Mouse (Mus musculus): ENCODE results near the gene Yipf3. TPM values are rescaled to one million over a fixed set of nuclear protein-coding genes. Genes with fewer than 3 reads are reported as not detected.

Yipf3 gene
- polyA plus RNA-seq (2012; ENCODE audit: insufficient read depth, insufficient read length, missing spikeins), result 121 and 143 TPM in 2 replicates

- TF ChIP-seq POLR2A (IDR thresholded peaks at IDR 0.05; ENCODE audit: borderline replicate concordance, low read depth, low read length) (no peak; the same call in 1 of the 2 replicates), CTCF (IDR thresholded peaks at IDR 0.05; ENCODE audit: low read depth, low read length) (no peak)
- peak within 1 kb of the TSS; percentile 40 for H3K27ac ChIP-seq (ENCODE audit: insufficient read depth, low read depth, low read length)
- H3K4me3 ChIP-seq (ENCODE audit: insufficient read depth, low read length), result peak within 1 kb of the TSS; percentile 73
- peaks cover 9% of the 10 kb centered on the region for H3K4me1 ChIP-seq (ENCODE audit: control insufficient read depth, insufficient read depth, low read length)
These were observed at the start of gene Yipf3, which contains the start of gene Polr1c for GRCm38 (mm10) chr17:46247512-46248188. Gene Yipf3 (plus strand): TSS chr17:46248080. Gene Polr1c (minus strand): TSS chr17:46248054.

GRCm38 (mm10) chr17:46201151-46201550, 46.7 kb upstream of the Yipf3 start:
- Histone ChIP-seq H3K27ac (ENCODE audit: insufficient read depth, low read depth, low read length) (no peak overlapping the region), H3K4me3 (ENCODE audit: insufficient read depth, low read length) (peak overlapping the region; percentile 29), H3K4me1 (ENCODE audit: control insufficient read depth, insufficient read depth, low read length) (peaks cover 12% of the 10 kb centered on the region)
- no peak for TF ChIP-seq POLR2A (IDR thresholded peaks at IDR 0.05; ENCODE audit: borderline replicate concordance, low read depth, low read length)
- no peak for TF ChIP-seq CTCF (IDR thresholded peaks at IDR 0.05; ENCODE audit: low read depth, low read length)

- H3K27ac ChIP-seq (ENCODE audit: insufficient read depth, low read depth, low read length), result peak within 1 kb of the TSS; percentile 67
- peak within 1 kb of the TSS; percentile 98 for H3K4me3 ChIP-seq (ENCODE audit: insufficient read depth, low read length)
- H3K4me1 ChIP-seq (ENCODE audit: control insufficient read depth, insufficient read depth, low read length), result peaks cover 12% of the 10 kb centered on the region
- TF ChIP-seq POLR2A (IDR thresholded peaks at IDR 0.05; ENCODE audit: borderline replicate concordance, low read depth, low read length) (no peak), CTCF (IDR thresholded peaks at IDR 0.05; ENCODE audit: low read depth, low read length) (no peak)
These were observed 45.3 kb upstream of the Yipf3 start, which contains the start of the genes Polh and Xpo5 for GRCm38 (mm10) chr17:46202421-46203071. Gene Polh (minus strand): TSS chr17:46202645. Gene Xpo5 (plus strand): TSS chr17:46202782.

- TF ChIP-seq CTCF (IDR thresholded peaks at IDR 0.05; ENCODE audit: low read depth, low read length) (no peak), POLR2A (IDR thresholded peaks at IDR 0.05; ENCODE audit: borderline replicate concordance, low read depth, low read length) (no peak)
- Histone ChIP-seq H3K27ac (ENCODE audit: insufficient read depth, low read depth, low read length) (peak overlapping the region; percentile 7; the same call in 1 of the 2 replicates), H3K4me3 (ENCODE audit: insufficient read depth, low read length) (peak overlapping the region; percentile 80), H3K4me1 (ENCODE audit: control insufficient read depth, insufficient read depth, low read length) (peaks cover 12% of the 10 kb centered on the region)
These were observed 44.8 kb upstream of the Yipf3 start for GRCm38 (mm10) chr17:46203078-46203477.

- Histone ChIP-seq H3K27ac (ENCODE audit: insufficient read depth, low read depth, low read length) (no peak overlapping the region), H3K4me1 (ENCODE audit: control insufficient read depth, insufficient read depth, low read length) (peaks cover 7% of the 10 kb centered on the region), H3K4me3 (ENCODE audit: insufficient read depth, low read length) (no peak overlapping the region)
- no peak for TF ChIP-seq POLR2A (IDR thresholded peaks at IDR 0.05; ENCODE audit: borderline replicate concordance, low read depth, low read length)
- no peak for TF ChIP-seq CTCF (IDR thresholded peaks at IDR 0.05; ENCODE audit: low read depth, low read length)
These were observed 41.2 kb upstream of the Yipf3 start for GRCm38 (mm10) chr17:46206676-46207075.

- Histone ChIP-seq H3K27ac (ENCODE audit: insufficient read depth, low read depth, low read length) (no peak overlapping the region), H3K4me3 (ENCODE audit: insufficient read depth, low read length) (no peak overlapping the region), H3K4me1 (ENCODE audit: control insufficient read depth, insufficient read depth, low read length) (no peaks in the 10 kb centered on the region)
- no peak for TF ChIP-seq CTCF (IDR thresholded peaks at IDR 0.05; ENCODE audit: low read depth, low read length)
- no peak for TF ChIP-seq POLR2A (IDR thresholded peaks at IDR 0.05; ENCODE audit: borderline replicate concordance, low read depth, low read length)
These were observed 37.3 kb upstream of the Yipf3 start for GRCm38 (mm10) chr17:46210550-46210949.

- Histone ChIP-seq H3K4me1 (ENCODE audit: control insufficient read depth, insufficient read depth, low read length) (no peaks in the 10 kb centered on the region), H3K27ac (ENCODE audit: insufficient read depth, low read depth, low read length) (no peak overlapping the region), H3K4me3 (ENCODE audit: insufficient read depth, low read length) (no peak overlapping the region)
- TF ChIP-seq CTCF (IDR thresholded peaks at IDR 0.05; ENCODE audit: low read depth, low read length), result no peak
These were observed 26.3 kb upstream of the Yipf3 start for GRCm38 (mm10) chr17:46221601-46222000.

- Histone ChIP-seq H3K4me1 (ENCODE audit: control insufficient read depth, insufficient read depth, low read length) (no peaks in the 10 kb centered on the region), H3K27ac (ENCODE audit: insufficient read depth, low read depth, low read length) (no peak overlapping the region), H3K4me3 (ENCODE audit: insufficient read depth, low read length) (no peak overlapping the region)
- TF ChIP-seq POLR2A (IDR thresholded peaks at IDR 0.05; ENCODE audit: borderline replicate concordance, low read depth, low read length), result no peak
- no peak for TF ChIP-seq CTCF (IDR thresholded peaks at IDR 0.05; ENCODE audit: low read depth, low read length)
These were observed 20.3 kb upstream of the Yipf3 start for GRCm38 (mm10) chr17:46227576-46227975.

- Histone ChIP-seq H3K4me1 (ENCODE audit: control insufficient read depth, insufficient read depth, low read length) (no peaks in the 10 kb centered on the region), H3K4me3 (ENCODE audit: insufficient read depth, low read length) (no peak overlapping the region)
- TF ChIP-seq POLR2A (IDR thresholded peaks at IDR 0.05; ENCODE audit: borderline replicate concordance, low read depth, low read length), result no peak
- TF ChIP-seq CTCF (IDR thresholded peaks at IDR 0.05; ENCODE audit: low read depth, low read length), result no peak
These were observed 11.8 kb upstream of the Yipf3 start for GRCm38 (mm10) chr17:46236067-46236466.

GRCm38 (mm10) chr17:46237079-46237478, 10.8 kb upstream of the Yipf3 start:
- TF ChIP-seq CTCF (IDR thresholded peaks at IDR 0.05; ENCODE audit: low read depth, low read length) (no peak), POLR2A (IDR thresholded peaks at IDR 0.05; ENCODE audit: borderline replicate concordance, low read depth, low read length) (no peak)
- H3K4me3 ChIP-seq (ENCODE audit: insufficient read depth, low read length), result no peak overlapping the region
- H3K27ac ChIP-seq (ENCODE audit: insufficient read depth, low read depth, low read length), result no peak overlapping the region

More at GRCm38 (mm10) chr17:46236067-46236466, 11.8 kb upstream of the Yipf3 start:
- H3K27ac ChIP-seq (ENCODE audit: insufficient read depth, low read depth, low read length), result no peak overlapping the region

More at GRCm38 (mm10) chr17:46237079-46237478, 10.8 kb upstream of the Yipf3 start:
- no peaks in the 10 kb centered on the region for H3K4me1 ChIP-seq (ENCODE audit: control insufficient read depth, insufficient read depth, low read length)

All from bone marrow macrophage, adult 2 months (primary cell).